Mouse (Mus musculus) CD4-positive, CD25-positive, alpha-beta regulatory T cell, adult 2 months (primary cell): ENCODE results near the gene Lamb1.

ENCODE experiments used
- DNase-seq: peaks from one replicate; pipeline ENCODE4 v3.0.0-alpha.2; 2012; ENCODE audit warnings: low read depth, low spot score

Lamb1 gene

DNA sequence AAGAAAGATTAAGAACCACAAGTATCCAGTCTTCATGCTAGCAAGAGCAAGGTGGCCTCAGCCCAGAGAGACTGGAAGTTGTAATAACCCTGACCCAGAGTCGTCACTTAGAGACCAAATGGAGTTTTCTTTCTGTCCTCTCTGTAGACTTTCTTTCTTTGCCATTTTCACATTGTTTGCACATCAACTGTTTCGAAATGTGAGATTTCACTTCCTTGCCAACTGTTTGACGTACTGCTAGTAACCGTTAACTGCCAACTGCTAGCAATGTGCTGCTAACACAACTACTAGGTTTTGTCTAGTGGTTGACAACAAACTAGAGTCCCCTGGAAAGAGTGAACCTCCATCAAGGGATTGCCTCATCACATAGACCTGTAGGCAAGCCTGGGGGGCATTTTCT lies 18.1 kb downstream of the Lamb1 start:
- no peak for DNase-seq

DNA sequence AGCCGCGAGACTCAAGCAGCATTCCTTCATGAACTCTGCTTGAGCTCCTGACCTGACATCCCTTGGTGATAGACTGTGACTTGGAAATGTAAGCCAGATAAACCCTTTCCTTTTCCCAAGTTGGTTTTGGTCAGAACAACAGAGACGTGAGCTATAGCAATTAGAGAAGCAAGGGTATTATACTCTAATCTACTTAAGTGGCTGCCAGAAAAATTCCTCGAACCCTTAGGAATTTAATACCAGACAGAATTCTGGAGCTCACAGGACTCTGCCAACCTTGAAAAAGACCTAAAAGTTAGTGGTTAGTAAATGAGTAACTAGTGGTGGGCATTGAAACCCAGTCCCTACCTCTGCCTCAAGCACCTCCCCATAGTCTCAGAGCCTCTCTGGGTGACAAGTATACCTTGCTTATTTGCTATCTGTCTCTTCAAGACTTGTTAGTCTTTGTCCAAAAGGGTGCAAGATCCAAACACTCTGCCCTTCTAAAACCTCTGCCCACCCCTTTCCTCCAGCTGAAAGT lies 18.6 kb downstream of the Lamb1 start:
- DNase-seq = no peak

DNA sequence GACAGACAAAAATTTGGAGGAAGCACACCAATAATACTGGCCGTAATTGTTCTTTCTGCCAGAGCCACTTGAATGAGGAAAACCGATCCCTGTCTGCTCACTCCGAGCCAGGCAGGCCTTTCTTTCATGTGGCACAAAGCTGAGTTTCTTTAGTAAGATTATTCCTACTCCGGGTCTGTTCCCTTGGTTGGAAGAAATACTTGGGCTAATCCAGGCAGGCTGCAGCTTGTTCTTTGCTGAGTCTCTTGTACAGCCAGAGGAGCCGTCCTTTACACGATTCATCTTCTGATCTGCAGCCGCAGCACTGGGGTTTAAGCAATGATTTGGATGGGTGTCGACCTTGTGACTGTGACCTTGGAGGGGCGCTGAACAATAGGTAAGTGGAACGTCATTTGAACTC lies 24.0 kb downstream of the Lamb1 start:
- no peak for DNase-seq

DNA sequence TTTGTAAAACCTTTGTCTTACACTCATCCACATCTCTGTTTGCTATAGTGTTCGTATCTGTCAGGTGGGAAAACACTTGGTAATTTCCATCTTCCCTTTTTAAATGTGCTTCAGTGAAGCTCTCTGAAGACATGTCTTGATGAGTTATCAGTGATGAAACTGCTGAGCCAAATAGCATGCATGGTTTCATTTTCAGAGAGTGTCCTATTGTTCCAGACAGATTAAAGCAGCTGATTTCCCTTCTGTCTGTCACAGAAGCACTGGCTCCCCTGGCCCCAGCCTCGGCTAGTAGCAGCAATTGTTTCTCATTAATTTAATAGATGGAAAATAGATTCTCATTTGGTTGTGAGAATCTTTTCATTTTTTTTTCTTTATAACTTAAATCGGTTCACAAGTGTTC lies 25.9 kb downstream of the Lamb1 start:
- no peak for DNase-seq

DNA sequence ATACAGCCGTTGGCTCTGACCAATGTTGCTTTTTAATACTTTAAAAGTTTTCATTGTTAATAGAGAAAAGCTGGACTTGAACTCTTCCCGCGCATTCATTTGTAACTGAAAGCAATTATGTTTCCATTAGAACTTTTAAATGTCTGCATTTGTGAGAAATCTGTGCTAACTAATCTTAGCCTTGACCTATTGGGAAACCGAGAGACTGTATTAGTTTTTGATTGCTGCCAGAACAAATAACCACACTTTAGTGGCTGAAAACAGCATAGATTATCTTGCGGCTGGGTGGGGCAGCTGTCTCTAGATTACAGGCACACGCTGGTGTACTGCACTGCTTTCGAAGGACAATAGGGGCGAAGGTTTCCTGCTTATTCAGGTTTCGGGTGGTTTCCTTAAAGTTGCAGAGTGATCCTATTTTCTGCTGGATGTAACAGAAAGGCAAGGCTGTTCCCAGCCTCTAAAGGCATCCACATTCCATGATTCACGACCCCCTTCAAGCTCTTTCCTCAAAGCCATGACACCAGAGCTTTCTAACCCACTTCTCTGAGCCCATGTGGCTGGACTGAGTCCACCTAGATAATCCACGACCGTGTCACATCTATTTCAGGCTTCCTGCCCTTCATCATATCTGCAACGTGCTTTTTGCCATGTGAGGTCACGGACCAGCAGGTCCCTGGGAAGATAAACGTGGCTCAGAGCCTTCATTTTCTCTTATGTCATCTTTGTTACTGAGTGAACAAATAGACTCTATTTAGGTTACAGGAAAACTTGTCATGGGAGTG lies 28.5 kb downstream of the Lamb1 start:
- DNase-seq = no peak

DNA sequence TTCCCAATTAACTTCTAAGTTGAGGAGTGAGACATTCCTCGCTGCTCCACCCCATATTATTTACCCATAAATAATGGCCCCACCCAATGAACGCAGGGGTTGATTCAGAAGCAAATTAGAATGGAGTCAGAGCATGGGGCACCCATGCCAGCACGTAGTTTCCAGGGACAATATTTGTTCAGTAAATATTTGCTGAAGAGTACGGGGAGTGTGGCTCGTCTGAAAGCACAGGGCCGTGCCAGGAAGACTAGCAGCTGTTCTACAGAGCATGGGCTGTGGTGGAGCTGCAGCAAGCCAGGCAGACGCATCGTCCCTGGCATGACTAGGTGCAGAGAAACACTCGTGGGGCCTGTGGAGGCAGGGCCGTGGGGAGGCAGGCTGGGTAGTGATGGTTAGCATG lies 29.5 kb downstream of the Lamb1 start:
- no peak for DNase-seq

DNA sequence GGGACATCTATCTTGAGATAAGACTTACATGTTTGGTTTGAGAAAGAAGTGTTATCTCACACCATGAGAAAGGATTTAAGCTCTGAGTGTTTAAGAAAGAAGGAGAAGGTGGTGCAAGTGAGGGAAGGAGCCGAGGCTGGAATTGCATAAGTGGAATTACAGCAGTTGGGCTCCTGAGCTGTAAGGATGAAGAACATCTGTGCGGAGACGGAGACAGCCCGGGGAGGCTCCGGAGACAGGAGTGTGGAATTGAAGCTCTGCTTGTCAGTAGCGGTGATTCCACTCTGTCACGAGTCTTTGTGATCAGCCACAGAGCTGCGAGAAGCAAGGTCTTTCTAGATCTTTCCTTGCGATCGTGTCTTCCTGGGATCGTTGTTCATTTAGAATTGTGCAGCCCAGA lies 30.0 kb downstream of the Lamb1 start:
- no peak for DNase-seq

DNA sequence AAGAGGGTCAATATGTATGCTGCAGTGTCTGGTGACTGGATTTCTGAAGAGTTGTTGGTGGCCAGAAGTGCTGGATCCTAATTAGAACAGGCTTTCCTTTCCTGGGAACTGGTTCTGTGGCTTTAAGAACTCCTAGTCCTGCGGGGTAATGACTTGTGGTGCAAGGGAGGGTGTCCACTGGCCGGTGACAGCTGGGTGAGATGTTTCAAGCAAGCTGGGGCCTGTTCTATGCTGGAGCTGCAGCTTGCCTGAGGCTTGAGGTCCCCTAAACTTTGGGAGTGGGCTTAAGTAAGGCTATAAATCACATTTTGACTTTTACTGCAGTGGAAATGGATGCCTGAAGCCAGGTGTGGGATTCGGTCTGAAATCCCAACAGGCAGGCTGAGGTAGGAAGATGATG lies 30.5 kb downstream of the Lamb1 start:
- DNase-seq = no peak

DNA sequence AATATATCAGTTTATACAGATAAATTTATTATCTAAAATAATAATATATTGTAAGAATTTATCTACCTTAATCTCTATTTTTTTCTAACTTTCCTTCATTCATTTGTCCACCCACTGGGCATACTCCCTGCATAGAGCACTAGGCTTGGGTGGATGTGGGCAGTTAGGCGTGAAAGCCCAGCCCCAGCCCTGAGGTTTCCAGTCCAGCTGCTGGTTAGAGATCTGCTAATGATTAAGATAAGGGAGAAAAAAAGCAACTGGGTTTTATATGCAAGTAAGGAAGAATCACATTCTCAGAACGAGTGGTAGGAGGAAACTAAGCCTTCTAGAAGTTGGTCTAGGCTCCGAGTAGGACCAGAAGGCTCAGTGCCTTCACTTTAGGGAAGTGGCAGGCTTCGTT lies 31.1 kb downstream of the Lamb1 start:
- DNase-seq = no peak

DNA sequence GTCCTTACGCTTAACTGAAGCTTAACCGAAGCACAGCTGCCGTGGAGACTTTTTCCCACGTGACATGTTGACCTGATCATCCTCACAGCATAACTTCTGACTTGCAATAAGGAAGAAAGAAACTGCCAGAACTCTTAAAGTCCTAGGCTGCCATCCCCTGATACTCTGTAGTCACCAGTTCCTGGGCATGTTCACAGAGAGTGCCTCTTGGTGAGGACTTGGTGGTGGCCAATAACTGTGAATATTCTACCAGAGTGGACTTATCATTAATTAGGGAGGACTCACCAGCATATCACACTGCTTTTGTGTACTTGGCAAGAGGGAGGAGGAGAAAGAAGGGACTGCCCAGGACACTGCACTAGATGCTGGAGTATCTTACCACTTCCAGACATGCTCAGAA lies 33.1 kb downstream of the Lamb1 start:
- no peak for DNase-seq

DNA sequence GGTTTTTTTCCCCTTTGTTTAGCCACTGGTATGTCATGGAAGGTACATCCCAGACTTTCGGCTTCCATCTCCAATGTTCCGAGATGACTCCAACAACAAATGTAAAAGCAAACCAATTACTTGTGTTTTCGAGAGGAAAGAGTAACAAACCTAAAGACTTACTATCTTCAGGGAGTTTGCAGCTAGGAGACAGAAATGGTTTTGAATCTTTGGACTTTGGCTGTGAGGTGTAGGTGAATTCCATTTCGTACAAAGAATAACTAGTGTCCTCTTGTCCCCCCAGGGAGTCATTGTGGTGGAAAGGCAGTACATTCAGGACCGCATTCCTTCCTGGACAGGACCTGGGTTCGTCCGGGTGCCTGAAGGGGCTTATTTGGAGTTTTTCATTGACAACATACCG lies 33.5 kb downstream of the Lamb1 start:
- no peak for DNase-seq

DNA sequence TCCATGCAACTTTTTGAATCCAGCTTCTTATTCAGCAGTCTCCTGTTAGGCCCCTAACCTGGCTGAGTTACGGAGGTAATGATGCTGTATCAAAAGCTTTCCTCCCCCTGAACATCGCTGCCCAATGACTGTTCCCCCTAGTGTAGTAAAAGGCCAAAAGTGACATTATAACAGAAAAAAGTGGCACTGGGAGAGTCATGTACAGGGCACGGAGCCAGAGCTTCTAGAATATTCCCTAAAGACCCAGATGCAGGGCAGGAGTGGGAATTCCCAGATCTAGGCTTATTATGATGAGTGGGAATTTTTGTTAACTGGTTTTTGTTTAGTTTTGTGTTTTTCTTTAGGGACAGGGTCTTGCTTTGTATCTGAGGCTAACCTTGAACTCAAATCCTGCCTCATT lies 34.1 kb downstream of the Lamb1 start:
- no peak for DNase-seq

DNA sequence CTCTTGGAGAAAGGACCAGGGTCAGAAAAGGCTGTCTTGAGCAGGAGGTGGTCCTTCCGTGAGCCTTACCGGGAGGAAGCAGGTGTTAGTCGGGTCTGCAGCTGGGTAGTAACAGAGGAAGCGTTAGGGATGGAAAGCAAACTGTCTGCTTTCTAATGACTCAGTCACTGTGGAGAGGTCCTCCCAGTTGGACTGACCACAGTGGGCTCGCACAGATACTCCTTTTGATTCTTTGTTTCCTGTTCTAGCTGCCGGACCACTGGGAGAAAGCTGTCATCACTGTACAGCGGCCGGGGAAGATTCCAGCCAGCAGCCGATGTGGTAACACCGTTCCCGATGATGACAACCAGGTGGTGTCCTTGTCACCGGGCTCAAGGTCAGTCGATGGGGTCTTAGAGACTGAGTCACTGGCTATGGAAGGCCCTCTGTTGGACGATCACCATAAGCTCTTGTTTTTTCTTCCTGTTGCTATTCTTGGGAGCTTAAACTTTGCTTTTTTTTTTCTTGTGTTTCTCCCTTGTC lies 34.7 kb downstream of the Lamb1 start:
- no peak for DNase-seq

DNA sequence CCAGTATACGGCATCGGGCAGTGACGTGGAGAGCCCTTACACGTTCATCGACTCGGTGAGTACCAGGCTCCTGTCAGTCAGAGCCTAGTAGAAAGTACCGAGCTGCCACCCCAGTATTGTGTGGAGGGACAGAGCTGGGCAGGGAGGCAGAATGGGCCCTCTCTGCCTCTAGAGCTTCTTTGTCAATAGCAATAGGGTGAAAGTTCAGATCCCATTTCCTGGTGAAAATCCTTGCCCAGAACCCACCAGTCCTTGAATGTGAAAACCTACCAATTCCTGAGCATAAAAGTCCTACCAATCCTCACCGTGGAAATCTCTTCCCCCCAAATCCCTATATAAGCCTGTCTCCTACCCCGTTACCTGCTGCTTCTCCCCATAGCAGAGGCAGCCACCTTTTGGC lies 35.2 kb downstream of the Lamb1 start:
- DNase-seq = no peak

DNA sequence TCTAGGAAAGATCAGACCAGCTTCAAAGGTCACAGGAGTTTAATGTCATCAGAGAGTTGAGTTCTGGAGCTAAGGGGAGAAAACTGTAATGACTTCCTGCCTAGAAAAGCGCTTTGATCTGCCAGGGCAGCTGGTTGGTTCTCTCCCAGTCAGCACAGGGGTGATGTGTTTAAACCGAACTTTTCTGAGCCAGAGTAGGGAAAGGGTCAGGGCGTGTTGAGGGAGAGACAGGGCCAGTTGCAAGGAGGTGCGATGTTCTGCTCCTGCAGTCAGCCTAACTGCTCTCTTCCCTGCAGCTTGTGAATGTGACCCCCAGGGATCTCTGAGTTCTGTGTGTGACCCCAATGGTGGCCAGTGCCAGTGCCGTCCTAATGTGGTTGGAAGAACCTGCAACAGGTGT lies 37.2 kb downstream of the Lamb1 start:
- DNase-seq = no peak

DNA sequence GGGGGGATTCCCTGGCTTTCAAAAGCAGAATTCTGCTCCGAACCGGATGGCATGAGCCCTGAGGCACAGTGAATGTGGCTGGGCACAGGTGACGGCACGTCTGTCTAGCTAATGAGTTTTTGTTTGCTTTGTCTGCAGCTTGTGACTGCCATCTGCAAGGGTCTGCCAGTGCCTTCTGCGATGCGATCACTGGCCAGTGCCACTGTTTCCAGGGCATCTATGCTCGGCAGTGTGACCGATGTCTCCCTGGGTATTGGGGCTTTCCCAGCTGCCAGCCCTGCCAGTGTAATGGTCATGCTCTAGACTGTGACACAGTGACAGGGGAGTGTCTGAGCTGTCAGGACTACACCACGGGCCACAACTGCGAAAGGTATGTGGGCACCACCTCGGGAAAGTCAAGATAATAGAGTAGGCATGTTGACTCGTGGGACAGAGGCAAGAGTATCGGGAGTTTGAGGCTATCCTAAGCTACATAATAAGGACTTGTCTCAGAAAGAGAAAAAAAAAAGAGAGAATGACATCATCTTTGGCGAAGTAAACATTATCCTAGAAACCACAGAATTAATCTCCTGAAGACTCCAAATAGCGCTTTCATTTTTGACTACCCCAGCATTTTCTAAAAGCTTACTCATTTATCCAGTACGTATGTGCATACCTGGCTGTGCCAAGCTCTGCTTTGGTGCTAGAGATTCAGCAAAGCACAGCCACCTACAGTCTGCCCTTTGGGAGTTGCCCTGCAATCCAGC lies 37.9 kb downstream of the Lamb1 start:
- DNase-seq = no peak

DNA sequence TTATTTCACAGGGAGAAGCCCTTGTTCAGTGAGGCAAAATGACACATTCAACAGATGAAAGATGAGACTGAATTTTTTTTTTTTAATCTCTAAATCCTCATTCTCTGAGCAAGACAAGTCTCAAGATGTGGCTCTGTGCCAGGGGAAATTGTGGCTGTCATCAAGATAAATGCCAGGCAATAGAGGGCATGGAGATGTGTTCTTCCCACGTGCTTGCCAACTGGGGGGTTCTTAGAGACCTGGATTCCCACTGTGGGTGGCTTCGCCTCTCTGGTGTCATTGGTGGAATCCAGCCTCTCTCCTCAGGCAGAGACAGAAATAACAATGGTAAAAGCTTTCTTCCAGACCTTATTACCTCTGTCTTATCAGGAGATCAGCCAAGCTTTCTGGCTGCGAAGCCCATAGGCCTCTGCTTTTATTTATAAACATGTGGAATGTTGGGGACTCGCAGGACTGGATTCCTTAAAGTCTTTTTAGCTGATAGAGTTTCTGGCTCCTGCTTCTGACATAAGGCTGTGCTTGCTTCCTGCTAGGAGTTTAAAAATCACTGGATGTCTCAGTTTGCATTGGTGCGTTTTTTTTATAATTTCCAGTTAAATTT lies 41.1 kb downstream of the Lamb1 start:
- no peak for DNase-seq

DNA sequence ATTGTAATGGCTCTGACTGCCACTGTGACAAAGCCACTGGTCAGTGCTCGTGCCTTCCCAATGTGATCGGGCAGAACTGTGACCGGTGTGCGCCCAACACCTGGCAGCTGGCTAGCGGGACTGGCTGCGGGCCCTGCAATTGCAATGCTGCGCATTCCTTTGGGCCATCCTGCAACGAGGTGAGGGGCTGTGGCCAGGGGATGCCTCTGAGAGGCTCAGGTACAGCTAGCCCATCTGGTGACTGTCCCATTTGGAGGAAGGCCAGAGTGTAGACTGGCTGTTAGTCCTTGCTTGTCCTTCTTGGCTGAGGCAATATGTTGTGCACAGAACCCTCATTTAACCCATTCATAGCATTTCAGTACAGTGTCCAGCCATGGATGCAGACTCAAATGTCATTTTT lies 42.0 kb downstream of the Lamb1 start:
- DNase-seq = no peak

DNA sequence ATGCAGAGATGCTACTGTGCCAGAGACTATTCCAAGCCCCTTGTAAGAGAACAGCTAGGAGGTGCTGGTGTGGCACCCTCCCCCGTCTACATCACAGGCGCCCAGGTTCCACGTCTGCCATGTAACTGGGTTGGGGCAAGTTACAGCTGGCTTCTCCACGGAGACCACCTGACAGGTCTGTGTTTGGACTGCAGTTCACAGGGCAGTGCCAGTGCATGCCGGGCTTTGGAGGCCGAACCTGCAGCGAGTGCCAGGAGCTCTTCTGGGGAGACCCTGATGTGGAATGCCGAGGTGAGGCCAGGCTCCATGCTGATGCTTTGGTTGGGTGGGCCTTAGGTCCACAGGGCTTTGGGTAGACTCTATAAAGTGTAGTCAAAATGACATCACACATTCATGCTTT lies 42.7 kb downstream of the Lamb1 start:
- no peak for DNase-seq

DNA sequence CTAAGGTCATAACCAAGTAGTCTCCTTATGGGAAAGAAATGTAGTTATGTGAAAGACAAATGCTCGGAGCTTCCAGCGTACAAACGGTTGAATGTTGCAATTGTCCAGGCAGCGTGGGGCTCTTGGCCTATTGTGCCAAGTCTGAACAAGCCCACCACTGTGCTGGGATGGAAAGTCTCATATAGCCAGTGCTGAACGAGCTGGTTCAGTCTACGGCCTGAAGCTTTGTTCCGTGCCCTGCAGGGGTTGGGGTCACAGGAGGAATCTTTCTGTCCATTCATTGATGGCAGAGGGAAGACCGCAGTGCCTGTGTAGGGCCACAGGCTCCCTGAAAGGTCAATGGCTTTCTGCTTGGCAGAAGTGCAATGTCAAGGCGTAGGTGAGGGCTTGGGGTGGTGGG lies 45.7 kb downstream of the Lamb1 start:
- DNase-seq = no peak

DNA sequence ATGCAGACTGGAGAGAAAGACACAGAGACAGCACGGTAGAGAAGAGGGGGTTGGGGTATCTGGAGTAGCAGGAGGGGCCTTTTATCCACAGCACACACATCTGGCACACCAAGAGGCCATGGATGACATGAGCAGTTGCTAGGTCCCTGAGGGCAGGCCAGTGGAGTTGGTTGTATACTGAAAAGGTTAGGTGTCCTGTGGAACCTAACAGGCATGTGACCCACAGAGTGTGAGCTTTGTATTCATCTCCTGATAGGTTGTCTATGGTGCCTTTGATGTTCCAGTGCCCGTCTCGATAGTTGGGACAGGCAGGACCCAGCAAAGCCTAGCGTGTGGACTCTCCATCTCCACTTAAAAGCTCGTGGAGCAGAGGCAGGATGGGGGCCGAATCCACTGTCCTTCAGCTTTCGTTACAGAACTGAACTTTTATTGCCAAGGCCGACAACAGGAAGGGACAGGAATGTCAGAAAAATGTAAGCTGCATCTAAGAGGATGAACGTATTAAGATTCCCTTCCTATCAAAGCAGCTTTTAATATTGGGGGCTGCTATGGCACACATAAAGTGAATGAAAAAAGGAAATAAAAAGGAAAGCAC lies 46.7 kb downstream of the Lamb1 start:
- DNase-seq = no peak

DNA sequence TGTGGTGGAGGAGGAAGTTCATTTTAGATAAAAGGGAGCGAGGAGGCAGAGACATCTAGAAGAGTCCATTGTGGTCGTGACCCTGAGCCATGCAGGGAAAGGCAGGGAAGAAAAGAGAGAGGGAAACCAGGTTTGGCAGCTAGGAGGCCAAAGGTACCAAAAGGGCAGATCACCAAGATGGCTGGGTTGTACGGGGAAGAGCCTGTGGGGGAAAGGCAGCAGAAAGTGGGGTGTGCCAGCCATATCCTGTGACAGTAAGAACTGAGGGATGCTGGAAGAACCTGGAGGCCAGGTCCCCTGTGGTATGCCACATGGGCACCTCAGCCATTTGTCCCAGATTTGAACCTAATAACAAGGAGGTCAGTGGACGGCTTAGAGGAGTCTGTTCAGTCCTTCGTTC lies 47.2 kb downstream of the Lamb1 start:
- no peak for DNase-seq
